Mouse (Mus musculus): ENCODE data around the gene F2. TPM values are rescaled to one million over a fixed set of nuclear protein-coding genes. Genes with fewer than 3 reads are reported as not detected.

Gene F2
- total RNA-seq (2023) = under 1 TPM; 0.17 to 0.24 TPM

DNA sequence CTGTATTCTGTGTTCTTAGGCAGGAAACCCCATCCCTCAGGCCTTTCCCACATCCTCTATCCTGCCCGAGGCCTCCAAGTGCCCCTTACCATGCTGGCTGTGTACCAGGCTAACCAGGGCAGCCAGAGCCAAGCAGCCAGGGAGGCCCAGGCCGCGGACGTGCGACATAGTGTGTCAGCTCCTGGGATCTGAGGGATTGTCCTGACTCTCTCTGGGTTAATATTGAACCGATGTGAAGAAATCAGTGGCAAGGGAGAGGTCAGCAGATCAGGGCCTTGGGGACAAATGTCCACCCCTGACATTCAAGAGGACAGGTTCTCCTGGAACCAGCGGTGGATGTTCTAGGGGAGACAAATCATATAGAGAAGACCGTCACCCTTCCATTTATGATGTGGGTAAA lies at the start of gene F2:
F2 (minus strand) TSS at position 186 of the 400 bp plus-strand sequence.

DNA sequence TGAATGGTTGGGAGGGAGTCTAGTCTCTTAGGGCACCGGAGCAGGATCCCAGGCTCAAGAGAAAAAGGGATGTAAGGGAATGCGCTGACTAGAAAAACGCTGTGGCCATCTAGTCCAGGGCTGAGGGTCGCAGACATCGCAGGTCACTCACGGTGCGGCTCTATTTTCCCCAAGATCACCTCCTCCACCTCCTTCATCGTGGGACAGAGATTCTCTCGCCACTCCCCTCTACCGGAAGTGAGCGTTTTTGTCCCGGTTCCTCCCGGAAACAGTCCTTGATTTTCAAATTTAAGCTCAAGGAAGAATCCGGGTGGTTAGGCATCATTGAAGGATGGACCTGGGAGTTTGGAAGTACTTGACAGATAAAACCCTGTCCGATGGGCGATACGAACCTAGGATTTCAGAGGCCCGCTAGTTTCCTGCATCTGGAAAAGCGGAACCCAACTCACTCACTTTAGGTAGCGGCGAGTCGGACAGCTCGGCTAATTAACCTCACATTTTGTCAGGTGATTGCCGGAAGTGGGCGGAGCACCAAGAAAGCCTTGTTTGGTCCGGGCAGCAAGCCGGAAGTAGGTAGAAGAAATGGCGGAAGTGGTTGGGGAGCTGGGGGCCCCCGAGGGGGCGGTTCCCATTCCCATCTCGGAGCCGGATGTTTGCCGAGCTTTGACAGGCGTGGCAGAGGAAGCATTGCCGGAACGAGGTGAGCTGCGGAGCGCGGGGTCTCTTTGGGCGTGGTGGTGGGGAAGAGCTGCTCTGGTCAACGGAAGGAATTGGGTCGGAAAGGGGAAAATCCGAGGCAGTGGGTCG lies 13.5 kb upstream of the F2 start, which contains the start of the genes Zfp408 and Arhgap1:
Zfp408 (minus strand) TSS at position 239 of the 807 bp plus-strand sequence.
Arhgap1 (plus strand) TSS at position 308 of the 807 bp plus-strand sequence.

Other genes with a start within 250 kb of the F2 start
- gene 1110051M20Rik, start 191.7 kb downstream of the F2 start, total RNA-seq (2023) = 10 to 100 TPM in 1 of 2 experiments, 1 to 10 TPM in 1; 6.7 to 10.5 TPM
- under 1 TPM; 0.09 to 0.12 TPM for gene Lrp4, start 178.9 kb downstream of the F2 start, total RNA-seq (2023)
- 10 to 100 TPM; 33.5 to 34.3 TPM for gene Ckap5, start 109.7 kb downstream of the F2 start, total RNA-seq (2023)
- 10 to 100 TPM; 21.1 to 29.4 TPM for gene Zfp408, start 13.4 kb upstream of the F2 start, total RNA-seq (2023)
- gene Arhgap1, start 13.4 kb upstream of the F2 start, total RNA-seq (2023) = 100 to 1,000 TPM; 129 to 135 TPM
- gene Atg13, start 74.2 kb upstream of the F2 start, total RNA-seq (2023) = 10 to 100 TPM; 41.6 to 43.7 TPM
- 10 to 100 TPM in 1 of 2 experiments, 1 to 10 TPM in 1; 8.6 to 11.4 TPM for gene Harbi1, start 74.4 kb upstream of the F2 start, total RNA-seq (2023)
- gene Ambra1, start 93.7 kb upstream of the F2 start, total RNA-seq (2023) = 10 to 100 TPM; 71.5 to 74.0 TPM